Mouse (Mus musculus) limb, embryonic 15.5 days (tissue): Measurements from ENCODE around the gene Ubap1l. TPM values are rescaled to one million over a fixed set of nuclear protein-coding genes. Genes with fewer than 3 reads are reported as not detected.

Experiments used
- ATAC-seq: fragments of 200-750 bp; cut with Nextera tagmentation; 2 replicates; pipeline ENCODE4 v1.8.0; 2017; ENCODE audit warnings: low read depth, moderate TSS enrichment; ENCODE audit not compliant: insufficient number of reproducible peaks, low FRiP score, low TSS enrichment
- H3K27ac ChIP-seq: fragments of 300-500 bp; sonication (generic); 2 replicates; pipeline ENCODE4 v1.5.1; 2015; ENCODE audit warnings: moderate library complexity, mild to moderate bottlenecking, inconsistent platforms
- H3K27me3 ChIP-seq: fragments of 300-500 bp; sonication (generic); 2 replicates; pipeline ENCODE4 v1.6.1; 2015; ENCODE audit warnings: inconsistent platforms
- H3K36me3 ChIP-seq: fragments of 300-500 bp; sonication (generic); 2 replicates; pipeline ENCODE4 v1.6.1; 2015; ENCODE audit warnings: inconsistent platforms
- H3K4me1 ChIP-seq: fragments of 300-500 bp; sonication (generic); 2 replicates; pipeline ENCODE4 v1.6.1; 2015; ENCODE audit warnings: inconsistent platforms
- H3K4me2 ChIP-seq: fragments of 300-500 bp; sonication (generic); 2 replicates; pipeline ENCODE4 v1.6.1; 2015; ENCODE audit warnings: mild to moderate bottlenecking, inconsistent platforms
- H3K4me3 ChIP-seq: fragments of 300-500 bp; sonication (generic); 2 replicates; pipeline ENCODE4 v1.5.1; 2015; ENCODE audit warnings: mild to moderate bottlenecking, inconsistent platforms
- H3K9ac ChIP-seq: fragments of 300-500 bp; sonication (generic); 2 replicates; pipeline ENCODE4 v1.6.1; 2015; ENCODE audit warnings: inconsistent platforms
- H3K9me3 ChIP-seq: fragments of 300-500 bp; sonication (generic); 2 replicates; pipeline ENCODE4 v1.6.1; 2016; ENCODE audit warnings: inconsistent platforms
- WGBS: fragments of 180-500 bp; shearing (Covaris S2); methylation state at CpG from one replicate; pipeline ENCODE4 v1.1.7; 2015; 5-methylcytosine and 5-hydroxymethylcytosine counted together
- polyA plus RNA-seq: library from polyadenylated mRNA; unstranded; fragments of >200 nt; fragmentation: Nextera tagmentation; extraction: Ambion mirVana; gene quantifications from 2 replicates; pipeline ENCODE4 v1.2.1, GENCODE M21; 2015

Ubap1l gene
- polyA plus RNA-seq, 1 experiment from 2014 or later = 0.14 TPM

DNA sequence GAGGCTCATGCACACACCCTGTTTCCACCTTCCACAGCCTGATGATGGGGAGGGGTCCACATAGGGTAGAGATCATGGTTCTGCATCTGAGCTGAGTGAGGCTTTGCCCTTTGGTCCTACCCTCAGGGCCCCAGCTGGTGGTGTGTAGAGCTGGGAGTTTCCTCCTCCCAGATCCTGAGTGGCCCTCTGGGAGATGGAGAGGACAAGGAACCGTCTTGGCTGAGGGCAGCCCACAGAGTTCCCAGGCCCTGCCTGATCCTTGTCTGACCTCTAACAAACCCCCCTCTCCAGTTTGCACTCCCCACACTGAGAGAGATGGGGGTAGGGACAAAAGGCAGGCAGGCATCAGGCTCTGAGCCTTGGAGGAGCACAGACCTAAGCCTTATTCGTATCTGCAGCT lies 33.5 kb downstream of the Ubap1l start:
- ATAC-seq = no peak
- Histone ChIP-seq H3K9me3 (no peaks in the 10 kb centered on the region), H3K4me3 (no peak overlapping the region), H3K4me2 (no peak overlapping the region), H3K27ac (no peak overlapping the region), H3K9ac (no peak overlapping the region), H3K36me3 (no peaks in the 10 kb centered on the region), H3K27me3 (peaks cover 38% of the 10 kb centered on the region), H3K4me1 (peaks cover 19% of the 10 kb centered on the region)
- 71% methylated on average over 2 of the region's 2 CpGs for WGBS

- Histone ChIP-seq H3K36me3 (no peaks in the 10 kb centered on the region), H3K27me3 (0 out of 2 replicates have a peak, but pooled peaks cover 3% of the 10 kb centered on the region), H3K4me3 (peak within 1 kb of the TSS; percentile 51), H3K4me2 (peak within 1 kb of the TSS; percentile 77), H3K9ac (peak within 1 kb of the TSS; percentile 35; the same call in 1 of the 2 replicates), H3K4me1 (peaks cover 8% of the 10 kb centered on the region), H3K27ac (no peak within 1 kb of the TSS), H3K9me3 (no peaks in the 10 kb centered on the region)
- ATAC-seq = peak; percentile 80; the same call in 1 of the 2 replicates
- 2% methylated on average over 23 of the region's 24 CpGs for WGBS
Measured at GRCm38 (mm10) chr9:65398279-65398678, 37.4 kb downstream of the Ubap1l start, which contains the start of gene Rasl12. TSS of gene Rasl12 (plus strand) at chr9:65398506.

DNA sequence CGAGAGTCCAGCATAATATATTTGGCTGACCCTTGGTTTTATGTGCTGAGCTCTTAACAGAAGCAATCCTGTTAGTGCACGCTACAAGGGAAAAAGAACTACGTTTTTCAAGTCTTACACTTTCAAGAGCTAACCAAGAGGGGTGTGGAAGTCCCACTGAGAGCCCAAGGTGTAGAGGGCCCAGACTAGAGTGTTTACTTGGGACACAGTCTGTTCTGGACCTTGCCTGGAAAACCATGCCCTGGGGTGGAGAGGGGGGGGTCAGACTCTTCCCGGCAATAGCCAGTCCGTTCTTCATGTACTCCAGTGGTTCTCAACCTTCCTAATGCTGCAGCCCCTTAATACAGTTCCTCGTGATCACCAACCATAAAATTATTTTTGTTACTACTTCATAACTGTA lies 39.1 kb downstream of the Ubap1l start:
- 86% methylated on average over 6 of the region's 6 CpGs for WGBS
- no peak overlapping the region for H3K27ac ChIP-seq

GRCm38 (mm10) chr9:65404331-65405183 lies 43.7 kb downstream of the Ubap1l start:
- WGBS = 61% methylated on average over 15 of the region's 15 CpGs
- no peak overlapping the region for H3K4me3 ChIP-seq
- no peak for ATAC-seq
- no peaks in the 10 kb centered on the region for H3K9me3 ChIP-seq
- no peak overlapping the region for H3K4me2 ChIP-seq
- no peaks in the 10 kb centered on the region for H3K36me3 ChIP-seq
- no peaks in the 10 kb centered on the region for H3K4me1 ChIP-seq
- no peak overlapping the region for H3K9ac ChIP-seq
- no peaks in the 10 kb centered on the region for H3K27me3 ChIP-seq
- no peak overlapping the region for H3K27ac ChIP-seq

More for the DNA sequence above, 39.1 kb downstream of the Ubap1l start:
- Histone ChIP-seq H3K9ac (no peak overlapping the region), H3K9me3 (no peaks in the 10 kb centered on the region), H3K4me1 (peaks cover 8% of the 10 kb centered on the region), H3K27me3 (no peaks in the 10 kb centered on the region), H3K36me3 (no peaks in the 10 kb centered on the region), H3K4me2 (no peak overlapping the region), H3K4me3 (no peak overlapping the region)
- no peak for ATAC-seq

- Histone ChIP-seq H3K9me3 (no peaks in the 10 kb centered on the region), H3K27me3 (no peaks in the 10 kb centered on the region), H3K36me3 (no peaks in the 10 kb centered on the region), H3K4me2 (no peak overlapping the region), H3K27ac (no peak overlapping the region), H3K9ac (no peak overlapping the region), H3K4me1 (no peaks in the 10 kb centered on the region), H3K4me3 (no peak overlapping the region)
- no peak for ATAC-seq
- WGBS = 78% methylated on average over 2 of the region's 2 CpGs
Measured at GRCm38 (mm10) chr9:65405184-65405449, 44.3 kb downstream of the Ubap1l start.

DNA sequence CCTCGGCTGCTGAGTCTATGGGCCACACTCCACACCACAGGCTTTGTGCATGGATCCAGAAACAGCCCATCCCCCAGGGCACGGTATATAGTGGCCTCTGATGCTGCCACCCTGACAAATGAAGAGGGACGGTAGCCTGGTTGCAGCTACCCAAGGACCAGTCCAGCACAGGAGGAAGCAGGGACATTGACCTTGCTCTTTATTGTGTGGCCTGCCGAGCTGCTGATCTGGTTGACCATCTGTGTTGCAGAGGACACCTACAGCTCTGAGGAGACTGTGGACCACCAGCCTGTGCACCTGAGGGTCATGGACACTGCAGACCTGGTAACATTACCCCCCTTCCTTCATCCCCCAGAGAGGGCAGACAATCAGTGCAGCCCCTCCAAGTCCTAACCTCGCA lies 46.5 kb downstream of the Ubap1l start:
- H3K27ac ChIP-seq = no peak overlapping the region
- H3K4me1 ChIP-seq = no peaks in the 10 kb centered on the region
- no peak overlapping the region for H3K4me2 ChIP-seq
- no peak overlapping the region for H3K4me3 ChIP-seq
- no peaks in the 10 kb centered on the region for H3K9me3 ChIP-seq
- ATAC-seq = no peak
- H3K36me3 ChIP-seq = no peaks in the 10 kb centered on the region
- WGBS = 77% methylated on average over 5 of the region's 5 CpGs
- no peak overlapping the region for H3K9ac ChIP-seq
- no peaks in the 10 kb centered on the region for H3K27me3 ChIP-seq

DNA sequence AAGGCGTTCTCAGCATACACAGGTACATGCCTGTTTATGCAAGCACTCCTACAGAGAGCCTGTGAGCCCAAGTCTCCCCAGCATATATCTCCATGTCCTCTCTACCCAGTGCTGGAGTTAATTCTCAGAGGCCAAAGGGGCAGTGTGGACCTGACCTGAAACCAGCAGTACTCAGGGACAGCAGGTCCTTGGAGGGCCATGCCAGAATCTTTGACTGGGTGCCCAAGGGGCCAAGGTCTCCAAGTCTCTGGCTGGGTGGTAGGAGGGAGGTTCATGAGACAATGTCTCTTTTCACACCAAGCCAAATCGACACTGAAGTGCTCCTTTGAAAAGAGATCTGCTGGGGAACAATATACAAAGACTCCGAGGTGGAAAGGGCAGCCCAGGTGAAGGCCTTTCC lies 47.0 kb downstream of the Ubap1l start:
- no peak overlapping the region for H3K27ac ChIP-seq
- H3K9ac ChIP-seq = no peak overlapping the region
- 80% methylated on average over 3 of the region's 3 CpGs for WGBS
- H3K27me3 ChIP-seq = no peaks in the 10 kb centered on the region
- no peak for ATAC-seq
- no peaks in the 10 kb centered on the region for H3K9me3 ChIP-seq
- H3K4me2 ChIP-seq = no peak overlapping the region
- H3K36me3 ChIP-seq = no peaks in the 10 kb centered on the region
- H3K4me3 ChIP-seq = no peak overlapping the region
- no peaks in the 10 kb centered on the region for H3K4me1 ChIP-seq

GRCm38 (mm10) chr9:65408871-65409295 lies 48.0 kb downstream of the Ubap1l start:
- no peaks in the 10 kb centered on the region for H3K9me3 ChIP-seq
- no peaks in the 10 kb centered on the region for H3K36me3 ChIP-seq
- H3K4me3 ChIP-seq = no peak overlapping the region
- H3K27me3 ChIP-seq = no peaks in the 10 kb centered on the region
- 63% methylated on average over 5 of the region's 5 CpGs for WGBS
- H3K4me1 ChIP-seq = no peaks in the 10 kb centered on the region
- H3K27ac ChIP-seq = no peak overlapping the region
- H3K9ac ChIP-seq = no peak overlapping the region
- no peak for ATAC-seq
- H3K4me2 ChIP-seq = no peak overlapping the region

- ATAC-seq = no peak
- Histone ChIP-seq H3K9ac (no peak overlapping the region), H3K9me3 (no peaks in the 10 kb centered on the region), H3K4me2 (no peak overlapping the region), H3K27ac (no peak overlapping the region), H3K27me3 (no peaks in the 10 kb centered on the region), H3K4me3 (no peak overlapping the region), H3K36me3 (no peaks in the 10 kb centered on the region), H3K4me1 (no peaks in the 10 kb centered on the region)
- 90% methylated on average over 8 of the region's 8 CpGs for WGBS
Measured at GRCm38 (mm10) chr9:65410378-65410777, 49.5 kb downstream of the Ubap1l start.

GRCm38 (mm10) chr9:65411326-65411725 lies 50.5 kb downstream of the Ubap1l start:
- Histone ChIP-seq H3K27ac (no peak overlapping the region), H3K36me3 (no peaks in the 10 kb centered on the region), H3K4me2 (no peak overlapping the region), H3K27me3 (no peaks in the 10 kb centered on the region), H3K4me3 (no peak overlapping the region), H3K4me1 (no peaks in the 10 kb centered on the region), H3K9ac (no peak overlapping the region), H3K9me3 (no peaks in the 10 kb centered on the region)
- WGBS = 63% methylated on average over 3 of the region's 3 CpGs
- no peak for ATAC-seq

DNA sequence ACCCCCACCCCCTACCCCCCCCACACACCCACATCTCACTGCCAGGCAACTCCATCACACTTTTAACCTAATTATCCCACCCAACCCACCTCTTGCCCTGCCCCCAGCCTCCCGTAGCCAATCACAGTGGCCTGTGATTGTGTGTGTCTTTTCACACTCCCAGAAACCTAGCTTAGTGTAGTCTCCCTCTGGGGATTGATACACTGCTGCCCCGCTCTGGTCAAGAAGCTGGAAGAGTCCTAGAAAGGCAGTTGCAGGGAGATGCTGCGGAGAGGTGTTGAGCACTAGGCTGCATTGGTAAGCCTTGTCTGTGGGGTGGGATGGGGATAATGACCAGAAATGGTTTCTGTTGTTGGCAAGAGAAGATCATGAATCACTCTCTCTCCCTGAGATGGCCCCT lies 56.9 kb downstream of the Ubap1l start:
- no peaks in the 10 kb centered on the region for H3K27me3 ChIP-seq
- no peaks in the 10 kb centered on the region for H3K36me3 ChIP-seq
- H3K9ac ChIP-seq = no peak overlapping the region
- no peak overlapping the region for H3K27ac ChIP-seq
- WGBS = 31% methylated on average over 3 of the region's 3 CpGs
- ATAC-seq = no peak
- no peaks in the 10 kb centered on the region for H3K9me3 ChIP-seq
- H3K4me1 ChIP-seq = no peaks in the 10 kb centered on the region
- no peak overlapping the region for H3K4me2 ChIP-seq
- no peak overlapping the region for H3K4me3 ChIP-seq

DNA sequence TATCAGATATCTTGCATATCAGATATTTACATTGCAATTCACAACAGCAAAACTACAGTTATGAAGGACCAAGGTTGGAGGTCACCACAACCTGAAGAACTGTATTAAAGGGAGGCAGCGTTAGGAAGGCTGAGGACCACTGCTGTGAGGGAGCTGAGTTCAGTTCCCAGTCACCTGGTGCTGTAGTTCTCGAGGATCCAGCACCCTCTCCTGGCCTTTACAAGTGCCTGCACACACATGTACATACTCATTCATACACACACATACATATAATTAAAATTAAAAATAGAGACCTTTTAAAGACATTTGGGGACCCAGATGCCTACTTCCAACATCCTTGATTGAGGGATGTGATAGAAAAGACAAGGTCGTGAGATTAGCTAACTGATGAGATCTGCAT lies 58.8 kb downstream of the Ubap1l start:
- H3K4me2 ChIP-seq = no peak overlapping the region
- no peak for ATAC-seq
- H3K27me3 ChIP-seq = no peaks in the 10 kb centered on the region
- H3K9ac ChIP-seq = no peak overlapping the region
- H3K9me3 ChIP-seq = no peaks in the 10 kb centered on the region
- no peak overlapping the region for H3K27ac ChIP-seq
- H3K36me3 ChIP-seq = no peaks in the 10 kb centered on the region
- no peak overlapping the region for H3K4me3 ChIP-seq
- 67% methylated on average over 3 of the region's 3 CpGs for WGBS
- no peaks in the 10 kb centered on the region for H3K4me1 ChIP-seq
